Mouse (Mus musculus): ENCODE data around the gene Adgrg1. TPM values are rescaled to one million over a fixed set of nuclear protein-coding genes. Genes with fewer than 3 reads are reported as not detected.

Gene Adgrg1
- polyA plus RNA-seq, 1 experiment from 2014 or later: 116 TPM

GRCm38 (mm10) chr8:94954921-94955758, 19.4 kb upstream of the Adgrg1 start:
- Histone ChIP-seq H3K4me1 (0 out of 2 replicates have a peak, but pooled peaks cover 3% of the 10 kb centered on the region), H3K4me3 (no peak overlapping the region), H3K27me3 (ENCODE audit: low read depth, poor library complexity, severe bottlenecking) (no peaks in the 10 kb centered on the region), H3K27ac (replicated peaks) (no peak overlapping the region), H3K9me3 (replicated peaks) (no peaks in the 10 kb centered on the region), H3K36me3 (no peaks in the 10 kb centered on the region)
- peak; percentile 37 for DNase-seq (ENCODE audit: low spot score)
- WGBS: 39% methylated on average over 9 of the region's 9 CpGs

- no peak overlapping the region for H3K27ac ChIP-seq (replicated peaks)
- H3K4me3 ChIP-seq: no peak overlapping the region
- H3K27me3 ChIP-seq (ENCODE audit: low read depth, poor library complexity, severe bottlenecking): no peaks in the 10 kb centered on the region
- WGBS: 93% methylated on average over 1 of the region's 1 CpGs
- H3K9me3 ChIP-seq (replicated peaks): no peaks in the 10 kb centered on the region
- DNase-seq (ENCODE audit: low spot score): no peak
- no peaks in the 10 kb centered on the region for H3K36me3 ChIP-seq
- H3K4me1 ChIP-seq: 0 out of 2 replicates have a peak, but pooled peaks cover 3% of the 10 kb centered on the region
Measured at GRCm38 (mm10) chr8:94956078-94956574, 18.4 kb upstream of the Adgrg1 start.

- Histone ChIP-seq H3K27me3 (ENCODE audit: low read depth, poor library complexity, severe bottlenecking) (no peaks in the 10 kb centered on the region), H3K4me1 (no peaks in the 10 kb centered on the region), H3K27ac (replicated peaks) (no peak overlapping the region), H3K4me3 (no peak overlapping the region), H3K36me3 (no peaks in the 10 kb centered on the region), H3K9me3 (replicated peaks) (no peaks in the 10 kb centered on the region)
- no peak for DNase-seq (ENCODE audit: low spot score)
- 76% methylated on average over 1 of the region's 1 CpGs for WGBS
Measured at GRCm38 (mm10) chr8:94962201-94962600, 12.3 kb upstream of the Adgrg1 start.

DNA sequence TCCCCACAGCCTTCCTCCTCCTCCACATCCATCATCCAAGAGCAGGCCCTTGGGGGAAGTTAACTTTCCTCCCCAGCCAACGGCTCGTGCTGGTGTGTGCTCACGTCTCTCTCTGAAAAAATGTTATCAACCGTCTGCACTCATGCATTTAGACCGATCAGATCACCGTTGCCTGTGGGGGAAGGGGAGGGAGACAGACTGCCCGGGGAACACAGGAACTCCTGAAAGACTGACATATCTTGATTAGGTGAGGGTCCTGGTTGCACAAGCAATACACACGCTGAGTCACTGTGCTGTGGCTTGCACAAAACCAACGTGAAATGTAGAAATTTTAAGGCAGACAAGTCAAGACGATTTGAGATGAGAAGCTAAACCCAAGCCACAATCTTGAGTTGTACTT, 9.7 kb upstream of the Adgrg1 start:
- no peak for DNase-seq (ENCODE audit: low spot score)
- Histone ChIP-seq H3K36me3 (no peaks in the 10 kb centered on the region), H3K4me3 (no peak overlapping the region), H3K27me3 (ENCODE audit: low read depth, poor library complexity, severe bottlenecking) (no peaks in the 10 kb centered on the region), H3K9me3 (replicated peaks) (no peaks in the 10 kb centered on the region), H3K27ac (replicated peaks) (no peak overlapping the region), H3K4me1 (no peaks in the 10 kb centered on the region)
- WGBS: 75% methylated on average over 10 of the region's 10 CpGs

DNA sequence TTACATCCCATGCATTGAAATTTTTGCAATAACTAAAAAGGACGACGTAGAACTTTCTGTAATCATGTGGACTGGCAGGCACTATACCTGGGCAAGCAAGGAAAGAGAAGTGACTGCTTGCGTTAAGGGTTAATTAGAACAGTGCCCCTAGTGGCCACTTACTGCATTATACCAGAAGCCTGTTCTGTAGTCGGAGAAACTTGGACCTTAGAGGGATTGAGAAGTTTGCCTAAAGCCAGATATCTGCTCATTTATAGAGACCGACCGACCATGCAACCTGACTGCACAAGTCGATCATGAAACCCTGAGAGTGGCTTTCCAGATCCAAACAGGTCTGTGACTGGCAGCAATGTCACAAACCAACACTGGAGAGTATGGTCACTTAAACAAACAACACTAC, 8.0 kb upstream of the Adgrg1 start:
- H3K4me1 ChIP-seq: no peaks in the 10 kb centered on the region
- no peak overlapping the region for H3K4me3 ChIP-seq
- H3K27ac ChIP-seq (replicated peaks): no peak overlapping the region
- peak; percentile 61 for DNase-seq (ENCODE audit: low spot score)
- no peaks in the 10 kb centered on the region for H3K27me3 ChIP-seq (ENCODE audit: low read depth, poor library complexity, severe bottlenecking)
- 22% methylated on average over 7 of the region's 7 CpGs for WGBS
- H3K9me3 ChIP-seq (replicated peaks): no peaks in the 10 kb centered on the region
- H3K36me3 ChIP-seq: no peaks in the 10 kb centered on the region

GRCm38 (mm10) chr8:94967071-94967470, 7.5 kb upstream of the Adgrg1 start:
- H3K4me1 ChIP-seq: no peaks in the 10 kb centered on the region
- 87% methylated on average over 4 of the region's 4 CpGs for WGBS
- no peak overlapping the region for H3K4me3 ChIP-seq
- no peaks in the 10 kb centered on the region for H3K27me3 ChIP-seq (ENCODE audit: low read depth, poor library complexity, severe bottlenecking)
- H3K27ac ChIP-seq (replicated peaks): no peak overlapping the region
- DNase-seq (ENCODE audit: low spot score): no peak
- H3K36me3 ChIP-seq: no peaks in the 10 kb centered on the region
- H3K9me3 ChIP-seq (replicated peaks): no peaks in the 10 kb centered on the region

- Histone ChIP-seq H3K9me3 (replicated peaks) (no peaks in the 10 kb centered on the region), H3K36me3 (no peaks in the 10 kb centered on the region), H3K27ac (replicated peaks) (no peak overlapping the region), H3K4me1 (no peaks in the 10 kb centered on the region), H3K27me3 (ENCODE audit: low read depth, poor library complexity, severe bottlenecking) (no peaks in the 10 kb centered on the region), H3K4me3 (no peak overlapping the region)
- DNase-seq (ENCODE audit: low spot score): no peak
- 80% methylated on average over 3 of the region's 3 CpGs for WGBS
Measured at GRCm38 (mm10) chr8:94967554-94967953, 7.0 kb upstream of the Adgrg1 start.

- Histone ChIP-seq H3K36me3 (no peaks in the 10 kb centered on the region), H3K27me3 (ENCODE audit: low read depth, poor library complexity, severe bottlenecking) (peaks cover 31% of the 10 kb centered on the region), H3K9me3 (replicated peaks) (no peaks in the 10 kb centered on the region), H3K4me3 (no peak overlapping the region), H3K4me1 (peaks cover 23% of the 10 kb centered on the region), H3K27ac (replicated peaks) (no peak overlapping the region)
- WGBS: 88% methylated on average over 9 of the region's 9 CpGs
- DNase-seq (ENCODE audit: low spot score): no peak
Measured at GRCm38 (mm10) chr8:94973270-94973669, 1.3 kb upstream of the Adgrg1 start.

DNA sequence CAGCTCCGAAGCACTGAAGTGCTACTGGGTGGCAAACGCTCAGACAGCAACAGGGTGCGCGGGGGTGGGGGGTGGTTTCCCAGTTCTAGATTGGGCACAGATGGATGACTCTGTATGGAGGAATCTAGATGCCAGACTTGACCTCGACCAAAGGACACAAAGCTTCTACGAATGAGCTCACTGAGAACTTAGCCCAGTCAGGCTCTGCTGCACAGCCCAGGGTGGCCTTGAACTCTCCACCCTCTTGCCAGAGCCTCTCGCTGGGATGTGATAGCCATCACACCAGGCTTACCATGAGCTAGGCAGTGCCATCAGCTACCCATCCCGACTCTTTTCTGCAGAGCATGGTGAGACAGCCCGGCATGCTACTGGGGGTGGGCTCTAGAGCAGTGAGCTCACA, 765 bp upstream of the Adgrg1 start:
- Histone ChIP-seq H3K27me3 (ENCODE audit: low read depth, poor library complexity, severe bottlenecking) (peaks cover 37% of the 10 kb centered on the region), H3K36me3 (no peaks in the 10 kb centered on the region), H3K9me3 (replicated peaks) (no peaks in the 10 kb centered on the region), H3K4me1 (peaks cover 28% of the 10 kb centered on the region), H3K4me3 (no peak overlapping the region), H3K27ac (replicated peaks) (0 out of 2 replicates have a peak overlapping the region, but pooled peaks have one; percentile 13)
- 87% methylated on average over 9 of the region's 9 CpGs for WGBS
- DNase-seq (ENCODE audit: low spot score): no peak

GRCm38 (mm10) chr8:94976651-94977417, 2.3 kb downstream of the Adgrg1 start:
- WGBS: 20% methylated on average over 17 of the region's 17 CpGs
- Histone ChIP-seq H3K36me3 (no peaks in the 10 kb centered on the region), H3K27me3 (ENCODE audit: low read depth, poor library complexity, severe bottlenecking) (peaks cover 52% of the 10 kb centered on the region), H3K27ac (replicated peaks) (peak overlapping the region; percentile 52), H3K9me3 (replicated peaks) (no peaks in the 10 kb centered on the region), H3K4me3 (peak overlapping the region; percentile 1), H3K4me1 (peaks cover 43% of the 10 kb centered on the region)
- no peak for DNase-seq (ENCODE audit: low spot score)

DNA sequence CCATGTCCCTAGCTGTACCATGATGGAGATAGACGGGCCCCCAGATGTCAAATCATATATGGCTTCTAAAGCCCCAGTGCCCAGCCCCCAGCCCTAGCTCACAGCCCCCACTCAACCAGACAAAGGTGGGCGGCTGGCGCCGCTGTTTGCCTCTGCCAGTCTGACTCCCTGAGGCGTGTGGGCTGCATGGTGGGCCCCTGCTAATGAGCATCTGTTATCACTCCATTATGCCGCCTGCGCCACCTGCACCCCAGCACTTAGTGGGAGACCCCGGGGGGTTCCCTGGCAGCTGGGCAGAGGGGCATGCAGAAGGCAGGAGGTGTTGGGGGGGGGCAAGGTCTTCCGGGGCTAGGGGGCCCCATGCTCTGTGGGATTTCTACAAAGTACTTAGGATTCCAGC, 3.6 kb downstream of the Adgrg1 start:
- WGBS: 53% methylated on average over 9 of the region's 9 CpGs
- Histone ChIP-seq H3K27ac (replicated peaks) (peak overlapping the region; percentile 52), H3K36me3 (no peaks in the 10 kb centered on the region), H3K4me1 (peaks cover 56% of the 10 kb centered on the region), H3K27me3 (ENCODE audit: low read depth, poor library complexity, severe bottlenecking) (peaks cover 57% of the 10 kb centered on the region), H3K4me3 (no peak overlapping the region), H3K9me3 (replicated peaks) (no peaks in the 10 kb centered on the region)
- DNase-seq (ENCODE audit: low spot score): no peak

- no peak for DNase-seq (ENCODE audit: low spot score)
- WGBS: 83% methylated on average over 13 of the region's 13 CpGs
Measured at GRCm38 (mm10) chr8:94978593-94979319, 4.2 kb downstream of the Adgrg1 start.

More at GRCm38 (mm10) chr8:94978593-94979319, 4.2 kb downstream of the Adgrg1 start:
- Histone ChIP-seq H3K9me3 (replicated peaks) (no peaks in the 10 kb centered on the region), H3K4me1 (peaks cover 63% of the 10 kb centered on the region), H3K4me3 (no peak overlapping the region), H3K27me3 (ENCODE audit: low read depth, poor library complexity, severe bottlenecking) (peaks cover 57% of the 10 kb centered on the region), H3K36me3 (no peaks in the 10 kb centered on the region), H3K27ac (replicated peaks) (0 out of 2 replicates have a peak overlapping the region, but pooled peaks have one; percentile 1)
